Mouse (Mus musculus) heart, postnatal 25 days (tissue): ENCODE measurements around the gene Gm28230. TPM values are rescaled to one million over a fixed set of nuclear protein-coding genes. Genes with fewer than 3 reads are reported as not detected.

Experiments
- DNase-seq: peaks from one replicate; pipeline ENCODE4 v3.0.0; 2022; ENCODE audit warnings: low spot score
- intact Hi-C: fragments of 180-260 bp; cut with DNase I; formaldehyde crosslinking; loops from one replicate; pipeline ENCODE4 v1.15.1; 2025
- total RNA-seq, 2 experiments: library from RNA; stranded (reverse); gene quantifications; 2 replicates each; pipeline ENCODE4 v1.2.3; 2021

The Gm28230 gene
- total RNA-seq, 2 experiments from 2014 or later = not detected

DNA sequence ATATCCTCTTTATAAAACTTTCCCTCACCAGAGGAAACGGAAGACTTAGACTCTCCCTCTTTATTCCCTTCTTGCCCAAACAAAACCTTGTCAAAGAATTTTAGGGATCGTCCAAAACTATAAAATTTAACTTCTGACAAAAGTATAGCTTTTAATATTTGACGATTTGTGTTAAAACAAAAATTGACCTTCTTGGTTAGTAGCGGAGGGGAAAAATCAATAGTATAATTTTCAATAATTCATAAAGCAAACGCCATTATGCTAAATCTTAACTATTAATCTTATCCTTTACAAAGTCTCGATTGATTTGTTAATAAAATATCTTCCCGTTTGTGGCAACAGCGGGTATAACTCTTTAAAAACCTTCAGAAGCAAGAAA is 36.2 kb upstream of the Gm28230 start:
- DNase-seq = no peak
- intact Hi-C loops = loop anchor here (5.0 kb wide), 1 partner anchor 38 kb away; no protein-coding TSS in a partner anchor

DNA sequence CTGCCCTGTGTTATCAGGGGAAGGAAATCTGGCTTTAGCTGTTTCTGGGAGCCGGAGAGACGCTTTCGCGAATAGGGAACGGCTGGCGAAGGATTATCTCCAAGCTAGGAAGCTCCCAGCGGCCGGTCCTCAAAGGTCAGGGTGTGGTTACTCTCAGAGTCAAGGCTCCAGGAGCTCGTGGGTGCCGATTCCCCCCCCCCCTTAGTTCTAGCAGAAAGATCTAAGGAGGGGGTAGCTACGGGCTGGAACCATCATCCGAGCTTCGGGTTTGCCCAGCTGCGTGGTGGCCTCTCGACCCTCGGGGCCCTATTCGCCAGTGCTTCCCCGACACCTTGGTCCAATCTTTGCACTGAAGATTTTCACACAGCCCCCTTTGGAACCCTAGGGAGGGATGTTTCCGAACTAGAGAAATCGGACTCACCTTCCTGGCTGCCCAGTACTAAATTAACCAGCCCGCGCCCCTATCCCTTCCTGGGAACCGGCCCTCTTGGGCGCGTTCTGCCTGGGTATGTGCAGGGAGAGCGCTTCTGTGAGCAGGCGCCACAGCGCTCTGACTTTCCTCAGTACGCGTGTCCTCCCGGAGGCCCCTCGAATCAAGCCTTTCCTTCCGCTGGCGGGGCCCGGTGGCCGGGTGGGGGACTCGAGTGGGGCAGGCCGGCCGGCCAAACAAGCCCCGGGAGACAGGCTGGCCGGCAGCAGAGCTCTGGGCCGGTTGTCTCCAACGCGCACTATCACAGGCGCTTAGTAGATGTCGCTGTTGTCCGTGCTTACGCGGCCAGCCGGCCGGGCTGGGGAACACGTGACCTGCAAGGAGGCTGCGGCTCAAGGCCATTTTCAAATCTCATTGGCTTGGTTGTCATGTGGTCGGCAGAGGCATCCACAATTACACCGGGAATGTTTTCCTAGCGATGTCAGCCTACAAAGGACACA is 35.2 kb upstream of the Gm28230 start, which contains the start of gene Hoxd10:
TSS of gene Hoxd10 (plus strand) at position 903 of the 930 bp plus-strand sequence.
- DNase-seq = no peak

DNA sequence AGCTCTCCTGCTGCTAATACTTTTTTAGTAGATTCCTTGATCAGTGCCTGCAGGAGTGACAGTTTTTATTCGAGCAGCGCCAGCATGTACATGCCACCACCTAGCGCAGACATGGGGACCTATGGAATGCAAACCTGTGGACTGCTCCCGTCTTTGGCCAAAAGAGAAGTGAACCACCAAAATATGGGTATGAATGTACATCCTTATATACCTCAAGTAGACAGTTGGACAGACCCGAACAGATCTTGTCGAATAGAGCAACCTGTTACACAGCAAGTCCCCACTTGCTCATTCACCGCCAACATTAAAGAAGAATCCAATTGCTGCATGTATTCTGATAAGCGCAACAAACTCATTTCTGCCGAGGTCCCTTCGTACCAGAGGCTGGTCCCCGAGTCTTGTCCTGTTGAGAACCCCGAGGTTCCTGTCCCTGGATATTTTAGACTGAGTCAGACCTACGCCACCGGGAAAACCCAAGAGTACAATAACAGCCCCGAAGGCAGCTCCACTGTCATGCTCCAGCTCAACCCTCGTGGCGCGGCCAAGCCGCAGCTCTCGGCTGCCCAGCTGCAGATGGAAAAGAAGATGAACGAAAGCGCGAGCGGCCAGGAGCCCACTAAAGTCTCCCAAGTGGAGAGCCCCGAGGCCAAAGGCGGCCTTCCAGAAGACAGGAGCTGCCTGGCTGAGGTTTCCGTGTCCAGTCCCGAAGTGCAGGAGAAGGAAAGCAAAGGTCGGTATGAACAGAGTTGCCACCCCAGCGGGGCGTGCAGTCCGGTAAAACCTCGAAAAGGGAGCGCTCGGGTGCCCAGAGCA is 34.3 kb upstream of the Gm28230 start:
- intact Hi-C loops = loop anchor here (5.0 kb wide), 1 partner anchor 40 kb away; no protein-coding TSS in a partner anchor
- no peak for DNase-seq

More for the DNA sequence above, 35.2 kb upstream of the Gm28230 start, which contains the start of gene Hoxd10:
- intact Hi-C loops = loop anchor here (5.0 kb wide), 1 partner anchor 39 kb away; no protein-coding TSS in a partner anchor

DNA sequence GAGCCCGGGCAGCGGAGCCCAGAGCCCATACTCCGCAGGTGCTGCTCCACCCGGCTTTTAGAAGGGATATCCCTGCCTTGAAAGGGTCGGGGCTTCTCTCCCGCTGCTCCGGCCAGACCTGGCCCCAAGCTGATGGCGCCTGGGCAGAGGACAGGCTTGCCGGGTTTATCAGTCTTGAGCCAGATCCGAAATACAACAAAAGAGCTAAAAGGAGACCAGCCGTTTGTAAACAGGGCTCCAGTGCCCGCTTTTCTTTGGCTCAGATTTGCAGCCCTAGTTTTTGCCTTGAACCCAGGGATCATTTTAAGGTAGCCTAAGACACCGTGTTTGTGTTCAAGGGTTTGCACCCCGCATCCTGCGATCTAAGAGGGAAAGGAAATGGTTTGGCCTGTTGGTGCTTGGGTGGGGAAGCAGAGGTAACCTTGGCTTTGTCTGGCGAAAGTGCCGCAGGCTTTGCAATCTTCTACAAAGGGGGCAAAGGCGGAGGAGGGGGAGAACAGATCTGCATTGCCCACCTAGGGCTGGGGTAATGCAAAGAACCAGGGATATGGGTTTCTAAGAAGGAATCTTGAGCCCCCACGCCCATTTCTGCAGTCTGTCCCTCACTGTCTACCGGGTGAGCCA is 33.6 kb upstream of the Gm28230 start:
- DNase-seq = no peak
- intact Hi-C loops = loop anchor here (5.0 kb wide), 1 partner anchor 41 kb away; no protein-coding TSS in a partner anchor

DNA sequence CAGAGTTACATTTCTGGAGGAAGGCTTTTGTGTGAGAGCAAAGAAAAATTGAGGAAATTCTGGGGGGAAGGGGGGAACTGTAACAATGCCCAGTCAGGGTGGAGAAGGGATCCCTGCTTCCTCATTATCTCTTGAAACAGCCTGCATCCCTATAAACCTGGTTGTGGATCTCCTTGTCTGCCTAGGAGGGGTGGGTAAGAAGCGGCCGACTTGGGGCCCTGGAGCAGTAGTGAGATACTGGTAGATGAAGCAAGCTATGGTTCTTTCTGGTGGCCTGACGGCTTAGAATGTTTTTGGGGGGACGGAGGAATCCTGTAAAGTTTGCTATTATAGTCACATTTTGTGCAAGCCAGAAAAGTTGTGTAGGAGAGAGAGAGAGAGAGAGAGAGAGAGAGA is 33.1 kb upstream of the Gm28230 start:
- DNase-seq = no peak
- intact Hi-C loops = loop anchor here (5.0 kb wide), 1 partner anchor 41 kb away; no protein-coding TSS in a partner anchor

DNA sequence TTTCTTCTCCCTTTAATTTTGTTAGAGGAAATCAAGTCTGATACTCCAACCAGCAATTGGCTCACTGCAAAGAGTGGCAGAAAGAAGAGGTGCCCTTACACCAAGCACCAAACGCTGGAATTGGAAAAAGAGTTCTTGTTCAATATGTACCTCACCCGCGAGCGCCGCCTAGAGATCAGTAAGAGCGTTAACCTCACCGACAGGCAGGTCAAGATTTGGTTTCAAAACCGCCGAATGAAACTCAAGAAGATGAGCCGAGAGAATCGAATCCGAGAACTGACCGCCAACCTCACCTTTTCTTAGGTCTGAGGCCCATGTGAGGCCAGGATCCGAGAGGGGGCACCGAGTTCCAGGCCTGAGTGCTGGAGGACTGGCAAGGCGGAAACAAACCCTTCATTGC is 32.5 kb upstream of the Gm28230 start:
- DNase-seq = no peak
- intact Hi-C loops = loop anchor here (5.0 kb wide), 1 partner anchor 42 kb away; no protein-coding TSS in a partner anchor

DNA sequence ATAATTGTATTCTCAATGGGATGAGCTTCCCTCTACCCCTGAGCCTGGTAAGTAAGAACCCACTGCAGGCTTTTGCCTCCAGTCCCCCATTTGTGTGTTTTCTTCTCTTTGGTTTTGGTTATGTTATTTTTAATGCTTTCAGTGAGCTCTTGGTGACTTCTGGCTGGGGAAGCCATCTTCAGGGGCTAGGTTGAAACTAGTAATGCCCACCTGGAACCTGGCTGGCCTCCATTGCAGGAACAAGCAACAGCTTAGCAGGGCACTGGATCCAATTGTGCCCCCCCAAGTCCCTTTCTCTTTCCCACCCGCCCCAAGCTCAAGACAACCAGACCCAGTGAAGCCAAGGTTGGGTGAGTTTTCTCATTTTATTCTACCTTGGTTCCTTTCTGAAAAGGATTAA is 31.1 kb upstream of the Gm28230 start:
- no peak for DNase-seq
- intact Hi-C loops = no loop called here

DNA sequence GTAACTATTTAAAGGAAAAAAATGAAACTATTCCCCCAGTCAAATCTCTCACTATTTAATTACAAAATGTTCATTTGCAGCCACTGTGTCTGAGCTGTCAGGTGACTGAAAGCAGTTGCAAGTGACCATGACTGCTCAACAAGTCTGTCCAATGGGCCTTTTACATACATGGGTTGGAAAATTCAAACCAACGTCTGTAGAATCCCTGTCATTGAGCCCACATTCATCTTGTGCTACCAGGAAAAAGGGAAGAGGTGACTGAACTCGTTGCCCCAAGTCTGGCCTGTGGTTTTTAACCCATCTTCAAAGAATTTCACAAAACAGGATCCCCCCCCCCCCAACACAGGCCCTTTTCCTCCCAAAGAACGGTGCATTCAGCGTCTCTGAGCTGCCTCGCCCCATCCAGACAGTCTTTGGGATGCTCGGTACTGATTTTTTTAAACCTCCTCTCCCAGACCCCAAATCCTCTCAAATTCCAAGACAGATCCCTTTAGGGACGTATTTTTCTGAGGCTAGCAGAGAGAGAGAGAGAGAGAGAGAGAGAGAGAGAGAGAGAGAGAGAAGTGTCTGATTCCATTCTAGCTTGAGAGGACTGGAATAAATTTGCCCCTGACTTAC is 30.6 kb upstream of the Gm28230 start:
- DNase-seq = no peak
- intact Hi-C loops = no loop called here

DNA sequence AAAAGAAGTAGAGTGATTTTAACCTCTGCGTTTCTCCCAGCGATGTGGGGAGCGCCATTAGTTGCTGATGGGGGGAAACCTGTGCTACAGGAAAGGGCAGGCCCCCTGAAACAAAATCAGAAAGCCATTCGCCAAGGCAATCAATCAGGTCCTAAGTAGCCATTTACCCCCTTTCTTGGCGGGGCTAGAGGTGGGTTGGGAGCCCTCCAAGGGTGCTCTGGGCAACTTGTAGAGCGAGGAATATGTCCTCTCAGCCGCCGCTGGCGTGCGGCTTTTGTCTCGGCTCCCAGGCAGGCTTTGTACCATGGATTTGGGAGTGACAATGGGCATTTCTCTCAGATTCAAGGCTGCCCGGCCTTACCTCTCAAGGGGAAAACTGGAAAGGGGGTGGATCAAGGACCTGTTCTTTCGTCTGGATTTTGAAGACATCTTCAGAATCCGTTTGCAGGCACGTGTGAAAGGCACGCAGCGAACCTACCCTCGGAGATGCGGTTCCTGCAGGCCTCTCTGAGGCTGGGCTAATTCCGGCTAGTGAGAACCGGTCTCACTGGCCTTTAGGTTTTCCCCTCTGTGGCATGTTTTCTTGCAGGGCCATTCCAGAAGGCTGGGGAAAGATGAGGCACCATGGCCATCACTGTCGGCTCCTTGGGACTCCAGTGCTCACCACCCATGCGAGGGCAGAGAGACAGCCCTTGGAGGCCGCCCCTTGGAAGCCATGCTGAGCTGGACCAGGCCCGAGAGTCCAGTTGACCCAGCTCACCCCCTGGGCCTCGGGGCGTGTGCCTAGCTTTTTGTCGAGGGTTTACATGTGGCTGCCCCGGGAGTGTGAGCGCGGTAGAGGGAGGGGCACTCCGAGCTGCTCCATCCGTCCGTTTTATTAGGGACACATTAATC is 29.8 kb upstream of the Gm28230 start:
- no peak for DNase-seq
- intact Hi-C loops = no loop called here

DNA sequence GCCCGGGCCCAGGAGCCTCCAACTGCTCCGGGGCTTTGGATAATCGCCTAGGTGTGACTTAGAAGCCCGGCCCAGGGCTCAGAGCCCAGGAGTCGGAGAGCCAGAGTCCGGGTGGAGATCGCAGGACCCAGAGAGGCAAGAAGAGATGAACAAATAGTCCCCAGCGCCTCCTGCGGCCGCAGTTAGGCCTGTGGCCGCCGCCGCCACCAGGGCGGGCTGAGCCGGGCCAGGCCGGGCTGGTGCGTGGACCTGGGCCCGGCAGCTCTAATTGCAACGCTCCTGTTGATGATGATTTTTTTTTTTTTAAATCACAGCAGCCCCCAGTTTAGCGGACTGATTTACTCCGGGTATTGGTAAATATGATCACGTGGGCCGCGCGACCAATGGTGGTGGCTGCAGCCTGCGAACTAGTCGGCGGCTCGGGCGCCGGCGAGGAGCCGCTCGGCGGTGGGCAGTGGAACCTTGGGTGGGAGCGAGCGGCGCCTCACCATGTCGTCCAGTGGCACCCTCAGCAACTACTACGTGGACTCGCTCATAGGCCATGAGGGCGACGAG is 28.9 kb upstream of the Gm28230 start, which contains the start of gene Hoxd9:
TSS of gene Hoxd9 (plus strand) at position 161 of the 555 bp plus-strand sequence.
- intact Hi-C loops = no loop called here
- no peak for DNase-seq

DNA sequence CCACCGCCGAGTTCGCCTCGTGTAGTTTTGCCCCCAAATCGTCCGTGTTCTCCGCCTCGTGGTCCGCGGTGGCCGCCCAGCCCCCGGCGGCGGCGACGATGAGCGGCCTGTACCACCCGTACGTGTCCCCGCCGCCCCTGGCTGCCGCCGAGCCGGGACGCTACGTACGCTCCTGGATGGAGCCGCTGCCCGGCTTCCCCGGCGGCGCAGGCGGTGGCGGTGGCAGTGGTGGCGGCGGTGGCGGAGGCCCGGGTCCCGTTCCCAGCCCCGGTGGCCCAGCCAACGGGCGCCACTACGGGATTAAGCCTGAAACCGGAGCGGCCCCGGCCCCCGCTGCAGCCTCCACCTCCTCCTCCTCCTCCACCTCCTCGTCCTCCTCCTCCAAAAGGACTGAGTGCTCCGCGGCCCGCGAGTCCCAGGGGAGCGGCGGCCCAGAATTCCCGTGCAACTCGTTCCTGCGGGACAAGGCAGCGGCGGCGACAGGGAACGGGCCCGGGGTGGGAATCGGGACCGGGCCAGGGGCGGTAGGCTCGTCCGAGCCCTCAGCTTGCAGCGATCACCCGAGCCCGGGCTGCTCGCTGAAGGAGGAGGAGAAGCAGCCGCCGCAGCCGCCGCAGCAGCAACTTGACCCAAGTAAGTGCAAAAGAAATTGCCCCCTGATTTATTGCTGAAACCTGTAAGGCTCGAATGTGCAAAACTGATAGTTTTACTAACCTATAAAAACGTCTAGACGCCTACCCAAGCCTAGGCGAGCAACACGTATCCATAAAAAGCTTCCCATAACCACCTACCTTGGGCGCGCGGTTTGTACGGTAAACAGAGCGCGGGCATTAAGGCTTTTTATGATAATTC is 28.1 kb upstream of the Gm28230 start:
- no peak for DNase-seq
- intact Hi-C loops = no loop called here

DNA sequence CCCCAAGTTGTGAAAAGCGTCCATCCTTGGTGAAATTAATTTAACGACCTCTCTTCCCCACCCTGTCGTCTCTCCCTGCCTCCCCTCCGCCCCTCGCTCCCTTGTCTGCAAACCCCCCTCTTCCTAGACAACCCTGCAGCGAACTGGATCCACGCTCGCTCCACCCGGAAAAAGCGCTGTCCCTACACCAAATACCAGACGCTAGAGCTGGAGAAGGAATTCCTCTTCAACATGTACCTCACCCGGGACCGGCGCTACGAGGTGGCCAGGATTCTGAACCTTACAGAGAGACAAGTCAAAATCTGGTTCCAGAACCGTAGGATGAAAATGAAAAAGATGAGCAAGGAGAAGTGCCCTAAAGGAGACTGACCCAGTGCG is 27.5 kb upstream of the Gm28230 start:
- DNase-seq = no peak
- intact Hi-C loops = no loop called here

DNA sequence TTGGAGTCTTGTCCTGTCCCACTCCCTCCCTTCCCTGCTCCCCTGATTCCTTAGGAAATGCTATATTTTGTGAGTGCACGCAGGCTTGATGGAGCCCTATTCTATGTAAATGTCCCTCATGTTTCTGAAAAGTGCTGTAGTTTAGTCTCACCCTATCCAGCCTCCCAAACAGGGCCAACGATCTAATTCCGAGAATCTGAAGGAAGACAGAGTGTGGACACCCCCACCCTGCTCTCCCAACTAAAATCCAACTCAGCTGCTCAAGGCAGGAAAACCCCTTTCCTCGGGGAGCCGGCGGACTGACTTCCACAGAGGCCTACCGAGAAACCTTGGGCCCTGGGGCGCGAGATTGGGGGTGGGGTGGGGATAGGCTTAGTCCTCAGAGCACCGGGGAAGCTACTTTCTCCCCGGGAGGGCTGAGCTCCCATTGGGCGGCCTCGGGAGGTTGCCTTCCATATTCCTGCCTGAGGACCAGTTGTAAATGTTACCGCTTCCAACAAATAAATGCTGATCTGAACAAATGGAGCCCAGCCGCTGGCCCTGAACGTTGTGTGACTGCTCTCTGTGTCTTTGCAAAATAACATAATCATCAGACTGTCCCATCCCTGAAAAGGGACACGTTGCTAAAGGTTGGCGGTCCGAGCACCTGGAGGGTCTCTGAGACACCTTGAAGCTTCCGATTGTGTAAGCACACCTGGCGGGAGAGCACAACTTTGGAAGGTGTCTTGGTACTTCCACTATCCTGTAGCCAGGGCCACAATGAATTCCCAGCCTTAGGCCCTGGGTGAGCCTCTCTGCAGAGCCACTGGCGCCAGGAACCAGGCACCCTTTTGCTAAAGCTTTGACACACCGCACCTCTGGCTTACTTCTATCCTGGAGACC is 26.6 kb upstream of the Gm28230 start:
- DNase-seq = no peak
- intact Hi-C loops = no loop called here

DNA sequence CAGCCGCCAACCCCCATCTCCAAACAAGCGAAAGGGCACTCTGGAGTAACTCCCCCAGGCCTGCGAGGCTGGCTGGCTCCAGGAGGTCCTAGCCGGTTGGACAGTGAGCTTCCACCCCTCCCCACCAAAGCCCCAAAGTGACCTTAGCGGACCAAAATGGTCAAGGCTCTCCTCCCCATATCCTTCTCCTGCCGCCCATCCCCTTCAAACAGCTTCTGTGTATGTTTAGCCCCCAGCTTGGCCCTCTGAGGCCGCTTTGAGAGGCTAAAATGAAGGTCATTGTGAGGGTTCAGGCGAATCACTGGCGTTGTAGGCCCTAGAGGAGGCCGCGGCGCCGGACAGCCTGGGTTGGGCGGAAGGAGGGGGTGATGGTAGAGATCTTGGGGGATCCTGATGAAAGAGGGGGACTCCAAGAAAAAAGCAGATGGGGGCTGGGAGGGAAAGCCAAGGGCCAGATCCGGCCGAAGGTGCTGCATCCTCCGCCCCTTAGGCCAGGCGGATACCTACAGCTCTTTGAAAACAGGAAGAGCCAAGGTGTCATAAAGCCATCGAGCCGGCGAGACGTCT is 25.9 kb upstream of the Gm28230 start:
- intact Hi-C loops = no loop called here
- DNase-seq = no peak

DNA sequence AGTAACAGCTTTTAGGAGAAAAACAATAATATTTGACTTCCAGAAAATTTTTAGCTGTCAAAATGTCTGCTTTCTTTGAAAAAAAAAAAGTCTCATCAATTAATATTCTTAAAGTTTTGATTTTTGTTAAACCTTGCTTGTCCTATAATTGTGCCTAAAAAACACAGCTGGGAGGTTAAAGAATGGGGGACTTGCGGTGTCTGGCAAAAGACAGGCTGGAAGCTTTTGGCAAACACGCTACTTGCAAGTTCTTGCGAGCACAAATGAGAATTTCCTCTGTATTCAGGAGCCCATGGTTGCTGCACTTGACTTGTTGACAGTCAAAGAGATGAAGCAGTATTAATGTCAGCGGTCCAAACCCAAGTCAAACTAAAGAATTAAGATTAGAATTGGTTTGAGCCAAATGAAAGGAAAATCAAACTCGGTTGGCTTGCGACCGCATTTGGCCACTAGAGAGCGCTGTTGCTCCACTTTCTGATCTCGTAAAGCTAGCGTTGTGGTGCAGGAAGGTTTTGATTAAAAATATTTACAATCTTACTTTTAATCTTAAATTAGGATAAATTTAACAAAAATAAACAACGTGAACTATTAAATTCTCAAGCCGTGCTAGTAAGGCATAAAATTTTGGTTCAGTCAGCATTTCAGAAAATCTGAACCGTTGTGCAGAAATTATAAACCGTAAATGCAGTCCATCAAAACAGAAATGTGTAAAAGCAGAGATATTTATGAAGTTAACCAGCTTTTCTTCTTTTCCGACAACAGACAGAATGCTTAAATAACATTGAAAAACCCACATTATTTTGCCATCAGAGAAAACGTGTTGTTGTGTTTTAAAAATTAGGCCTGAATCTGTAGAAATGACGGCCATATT is 24.3 kb upstream of the Gm28230 start:
- no peak for DNase-seq
- intact Hi-C loops = loop anchor here (2.0 kb wide), 3 partner anchors 435 to 887 kb away; no protein-coding TSS in a partner anchor
